Mouse (Mus musculus) heart, postnatal 0 days (tissue): ENCODE measurements around the gene Ssbp3.

Source experiments
- CTCF ChIP-seq: IDR thresholded peaks from 2 replicates; pipeline ENCODE4 v1.5.1; 2016; ENCODE audit warnings: antibody characterized with exemption, control low read depth, low read depth
- EP300 ChIP-seq: IDR thresholded peaks from 2 replicates; pipeline ENCODE4 v1.6.1; 2016; ENCODE audit warnings: antibody characterized with exemption, low read depth

DNA sequence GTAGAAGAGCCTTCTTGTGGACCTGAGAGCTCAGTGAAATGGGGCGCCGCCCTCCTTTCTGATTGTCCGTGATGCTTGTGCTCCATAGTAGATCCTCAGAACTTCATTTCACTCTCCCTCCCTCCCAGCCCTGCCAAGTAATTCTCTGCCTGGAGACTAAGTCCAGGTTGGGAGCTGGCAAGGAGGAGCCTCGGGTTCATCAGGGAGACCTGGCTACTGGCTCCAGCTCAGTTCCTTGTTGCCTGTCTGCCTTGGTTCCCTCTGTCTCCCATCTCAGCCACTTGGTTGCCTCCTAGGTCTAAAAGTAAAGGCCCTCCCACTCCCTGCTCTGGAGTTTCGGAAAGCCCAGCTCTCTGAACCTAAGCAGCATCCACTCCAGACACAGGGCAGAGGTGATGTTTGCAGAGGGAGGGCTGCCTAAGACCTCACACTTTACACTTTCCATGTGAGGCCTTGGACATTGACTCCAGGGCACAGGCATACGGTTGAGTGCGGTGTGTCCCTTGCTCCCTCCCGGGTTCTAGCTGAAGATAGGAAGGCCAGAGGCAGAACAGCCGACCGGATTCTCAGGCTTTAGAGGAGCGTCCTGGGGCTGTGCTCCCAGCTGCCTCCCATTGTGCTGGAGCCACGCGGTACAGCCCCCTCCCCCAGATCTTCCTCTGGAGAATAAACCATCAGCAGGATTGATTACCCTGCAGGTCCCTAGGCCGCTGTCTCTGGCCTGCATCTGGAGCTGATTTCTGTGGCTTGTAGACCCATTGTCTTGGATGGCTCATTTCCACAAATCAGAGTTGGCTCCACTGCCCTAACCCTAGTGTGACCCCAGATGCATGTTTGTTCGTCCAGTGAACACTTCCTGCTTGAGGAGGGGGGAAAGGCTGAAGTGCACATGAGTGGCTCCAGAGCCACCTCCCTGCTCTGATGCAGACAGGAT is 75.7 kb downstream of the Ssbp3 start:
- no peak for TF ChIP-seq CTCF
- no peak; the same call in 1 of the 2 replicates for TF ChIP-seq EP300
